Comparison of ENCODE assay signal across 22 mouse cellular contexts in the genomic region with DNA sequence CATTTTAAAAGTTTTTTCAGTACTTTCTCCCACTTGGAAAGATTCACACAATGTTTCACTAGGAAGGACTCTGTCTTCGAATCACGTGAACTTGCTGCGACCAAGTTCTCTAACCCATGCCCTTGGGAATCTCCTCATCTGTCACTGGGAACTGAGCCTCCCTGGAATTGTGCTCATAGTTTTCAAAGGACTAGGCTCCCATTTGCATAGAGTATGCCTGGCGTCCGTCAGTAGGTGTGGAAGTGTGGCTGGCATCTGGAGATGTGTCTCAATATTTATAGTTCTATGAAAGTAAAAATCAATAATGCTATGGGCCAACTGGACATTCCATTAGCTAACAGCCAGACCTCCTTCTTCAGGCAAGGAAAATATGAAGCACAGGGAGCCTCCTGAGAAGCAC.
A peak's percentile ranks its signal among the peaks of the same experiment; 100 is the strongest.
DNase-seq lines count a peak whose midpoint lies in the region; ATAC-seq and TF ChIP-seq lines count a peak whose summit lies in the region.
"Had no signal": no experiment of that assay in that cellular context is flagged by ENCODE, and none has a peak within 500 bp of the region (broad histone marks: within the 10 kb centered on the region; RNA-seq: fewer than 3 reads in every experiment).

No protein-coding gene starts in this region.

- peak; percentile 6 for DNase-seq in adrenal gland, postnatal 10 days
- no peak for DNase-seq in adrenal gland, adult 8-10 months
- DNase-seq in liver, postnatal 0 days = no peak
- DNase-seq in liver, embryonic 11.5 days (ENCODE audit: low spot score) = no peak
- DNase-seq in limb, embryonic 14.5 days (ENCODE audit: low spot score) = peak; percentile 19
- DNase-seq in gastrocnemius, postnatal 10 days = no peak
- DNase-seq: adrenal gland, postnatal 25 days; cerebellum, adult 9-10 months; right cerebral cortex, adult 18-20 months; right cerebral cortex, postnatal 4 days; thymus, postnatal 25 days had no signal

- no peak overlapping the region for H3K9ac ChIP-seq in heart, embryonic 13.5 days
- no peak overlapping the region for H3K9ac ChIP-seq in heart, embryonic 11.5 days (ENCODE audit: low read depth, low read length)
- no peak overlapping the region for H3K9ac ChIP-seq in liver, postnatal 0 days (replicated peaks)
- H3K9ac ChIP-seq in liver, embryonic 11.5 days (ENCODE audit: low read depth, low read length) = no peak overlapping the region
- H3K9ac ChIP-seq in limb, embryonic 14.5 days (ENCODE audit: low read depth, low read length, severe bottlenecking) = no peak overlapping the region
- H3K9ac ChIP-seq: hindbrain, embryonic 15.5 days; liver, embryonic 15.5 days; neural tube, embryonic 15.5 days; stomach, embryonic 15.5 days had no signal

- no peaks in the 10 kb centered on the region for H3K9me3 ChIP-seq in heart, embryonic 13.5 days
- no peaks in the 10 kb centered on the region for H3K9me3 ChIP-seq in heart, embryonic 11.5 days (replicated peaks; ENCODE audit: control insufficient read depth, low read length)
- H3K9me3 ChIP-seq in liver, postnatal 0 days (ENCODE audit: low read length) = no peaks in the 10 kb centered on the region
- H3K9me3 ChIP-seq in liver, embryonic 11.5 days (ENCODE audit: control insufficient read depth, low read length) = no peaks in the 10 kb centered on the region
- H3K9me3 ChIP-seq in limb, embryonic 14.5 days (ENCODE audit: control insufficient read depth, low read length) = no peaks in the 10 kb centered on the region
- H3K9me3 ChIP-seq: embryonic facial prominence, embryonic 10.5 days; hindbrain, embryonic 15.5 days; liver, embryonic 15.5 days; neural tube, embryonic 15.5 days; stomach, embryonic 15.5 days had no signal

- H3K4me3 ChIP-seq in heart, embryonic 13.5 days = no peak overlapping the region
- H3K4me3 ChIP-seq in heart, embryonic 11.5 days (ENCODE audit: low read depth, low read length) = no peak overlapping the region
- H3K4me3 ChIP-seq in liver, postnatal 0 days (ENCODE audit: low read depth, low read length) = no peak overlapping the region
- H3K4me3 ChIP-seq in liver, embryonic 11.5 days (ENCODE audit: low read depth, low read length) = no peak overlapping the region
- H3K4me3 ChIP-seq in limb, embryonic 14.5 days (replicated peaks; ENCODE audit: low read length) = no peak overlapping the region
- H3K4me3 ChIP-seq: embryonic facial prominence, embryonic 10.5 days; hindbrain, embryonic 15.5 days; layer of hippocampus, adult 2 months; liver, embryonic 15.5 days; myocyte; neural tube, embryonic 15.5 days; stomach, embryonic 15.5 days had no signal

- TF ChIP-seq CTCF in liver, postnatal 0 days (IDR thresholded peaks at IDR 0.05; ENCODE audit: low read depth) = no peak

- no peaks in the 10 kb centered on the region for H3K27me3 ChIP-seq in heart, embryonic 13.5 days (replicated peaks)
- H3K27me3 ChIP-seq in heart, embryonic 11.5 days (ENCODE audit: control insufficient read depth, insufficient read depth, low read length) = no peaks in the 10 kb centered on the region
- H3K27me3 ChIP-seq in liver, postnatal 0 days (ENCODE audit: insufficient read depth, low read length) = no peaks in the 10 kb centered on the region
- no peaks in the 10 kb centered on the region for H3K27me3 ChIP-seq in liver, embryonic 11.5 days (replicated peaks; ENCODE audit: control insufficient read depth, insufficient read depth, low read length)
- H3K27me3 ChIP-seq in limb, embryonic 14.5 days (ENCODE audit: control insufficient read depth, insufficient read depth, low read length) = no peaks in the 10 kb centered on the region
- H3K27me3 ChIP-seq: hindbrain, embryonic 15.5 days; liver, embryonic 15.5 days; neural tube, embryonic 15.5 days; stomach, embryonic 15.5 days had no signal

- WGBS in heart, embryonic 13.5 days = 48% methylated on average over 5 of the region's 5 CpGs
- WGBS in heart, embryonic 11.5 days (ENCODE audit: insufficient replicate concordance) = 63% methylated on average over 5 of the region's 5 CpGs
- WGBS in liver, postnatal 0 days (ENCODE audit: insufficient replicate concordance) = 68% methylated on average over 5 of the region's 5 CpGs
- WGBS in liver, embryonic 11.5 days = 71% methylated on average over 5 of the region's 5 CpGs
- WGBS in limb, embryonic 14.5 days = 28% methylated on average over 5 of the region's 5 CpGs

- H3K4me2 ChIP-seq in heart, embryonic 13.5 days = no peak overlapping the region
- no peak overlapping the region for H3K4me2 ChIP-seq in heart, embryonic 11.5 days
- no peak overlapping the region for H3K4me2 ChIP-seq in liver, postnatal 0 days (ENCODE audit: low read depth, low read length)
- no peak overlapping the region for H3K4me2 ChIP-seq in liver, embryonic 11.5 days
- no peak overlapping the region for H3K4me2 ChIP-seq in limb, embryonic 14.5 days (replicated peaks; ENCODE audit: low read depth, low read length, severe bottlenecking)
- H3K4me2 ChIP-seq: hindbrain, embryonic 15.5 days; liver, embryonic 15.5 days; neural tube, embryonic 15.5 days; stomach, embryonic 15.5 days had no signal

- H3K27ac ChIP-seq in heart, embryonic 13.5 days (replicated peaks) = peak overlapping the region; percentile 26
- H3K27ac ChIP-seq in heart, embryonic 11.5 days (ENCODE audit: low read depth, low read length) = no peak overlapping the region
- no peak overlapping the region for H3K27ac ChIP-seq in liver, postnatal 0 days (ENCODE audit: low read depth)
- H3K27ac ChIP-seq in liver, embryonic 11.5 days (ENCODE audit: low read depth, low read length) = no peak overlapping the region
- no peak overlapping the region for H3K27ac ChIP-seq in limb, embryonic 14.5 days (replicated peaks; ENCODE audit: low read depth, low read length)
- H3K27ac ChIP-seq: embryonic facial prominence, embryonic 10.5 days; hindbrain, embryonic 15.5 days; layer of hippocampus, adult 2 months; liver, embryonic 15.5 days; macrophage; neural tube, embryonic 15.5 days; stomach, embryonic 15.5 days had no signal

- TF ChIP-seq EP300 in liver, postnatal 0 days (IDR thresholded peaks at IDR 0.05; ENCODE audit: low read depth) = no peak

- peaks cover 42% of the 10 kb centered on the region for H3K4me1 ChIP-seq in heart, embryonic 13.5 days
- peaks cover 21% of the 10 kb centered on the region for H3K4me1 ChIP-seq in heart, embryonic 11.5 days (ENCODE audit: control insufficient read depth, insufficient read depth, low read length)
- no peaks in the 10 kb centered on the region for H3K4me1 ChIP-seq in liver, postnatal 0 days (ENCODE audit: insufficient read depth)
- H3K4me1 ChIP-seq in liver, embryonic 11.5 days (replicated peaks; ENCODE audit: control insufficient read depth, insufficient read depth, low read length) = no peaks in the 10 kb centered on the region
- H3K4me1 ChIP-seq in limb, embryonic 14.5 days (ENCODE audit: control insufficient read depth, insufficient read depth, low read length) = peaks cover 16% of the 10 kb centered on the region
- H3K4me1 ChIP-seq: liver, embryonic 15.5 days had no signal

- no peaks in the 10 kb centered on the region for H3K36me3 ChIP-seq in heart, embryonic 13.5 days
- H3K36me3 ChIP-seq in heart, embryonic 11.5 days (ENCODE audit: control insufficient read depth, insufficient read depth, low read length) = no peaks in the 10 kb centered on the region
- H3K36me3 ChIP-seq in liver, postnatal 0 days (replicated peaks; ENCODE audit: insufficient read depth, low read length) = no peaks in the 10 kb centered on the region
- no peaks in the 10 kb centered on the region for H3K36me3 ChIP-seq in liver, embryonic 11.5 days (ENCODE audit: control insufficient read depth, insufficient read depth, low read length)
- no peaks in the 10 kb centered on the region for H3K36me3 ChIP-seq in limb, embryonic 14.5 days (ENCODE audit: control insufficient read depth, insufficient read depth, low read length)
- H3K36me3 ChIP-seq: embryonic facial prominence, embryonic 10.5 days; hindbrain, embryonic 15.5 days; liver, embryonic 15.5 days; neural tube, embryonic 15.5 days; stomach, embryonic 15.5 days had no signal

- no peak for TF ChIP-seq POLR2A in limb, embryonic 14.5 days (IDR thresholded peaks at IDR 0.05; ENCODE audit: borderline replicate concordance, extremely low read depth, insufficient read depth, insufficient read length)

- no peak for ATAC-seq in heart, embryonic 13.5 days (ENCODE audit: extremely low read depth, insufficient number of reproducible peaks, low FRiP score, low TSS enrichment)
- no peak for ATAC-seq in heart, embryonic 11.5 days (replicated peaks; ENCODE audit: insufficient number of reproducible peaks, low FRiP score, low TSS enrichment)
- peak; percentile 49; the same call in 1 of the 2 replicates for ATAC-seq in liver, postnatal 0 days
- no peak for ATAC-seq in liver, embryonic 11.5 days (replicated peaks; ENCODE audit: low FRiP score)
- ATAC-seq in limb, embryonic 14.5 days (ENCODE audit: low FRiP score, low read depth) = no peak
- ATAC-seq: midbrain, embryonic 16.5 days had no signal

Comparison
In these comparisons a context has a peak if more than half of its experiments do, and no peak if none do; other contexts are left out.
1. DNase-seq: peak in adrenal gland, postnatal 10 days (single experiment) and limb, embryonic 14.5 days (single experiment); none in adrenal gland, adult 8-10 months (single experiment), liver, postnatal 0 days (single experiment), liver, embryonic 11.5 days (single experiment) and gastrocnemius, postnatal 10 days (single experiment).